Mouse (Mus musculus): ENCODE data around the gene Elp5. TPM values are rescaled to one million over a fixed set of nuclear protein-coding genes. Genes with fewer than 3 reads are reported as not detected.
"Not testable (repeated sequence)": the region's sequence is repeated elsewhere in the genome, so short reads cannot be mapped to it uniquely, and the experiment has no call there.

The Elp5 gene
- total RNA-seq (2021), result 10 to 100 TPM; 63.1 to 64.6 TPM

- no peak for DNase-seq
These were observed at the start of gene Elp5 for GRCm38 (mm10) chr11:69982225-69982624. Elp5 (minus strand) TSS chr11:69982517.

GRCm38 (mm10) chr11:70031321-70031670 is 49.0 kb upstream of the Elp5 start:
- no peak for DNase-seq

GRCm38 (mm10) chr11:70030651-70031320 is 48.5 kb upstream of the Elp5 start:
- no peak for DNase-seq

- DNase-seq, result no peak
These were observed 47.7 kb upstream of the Elp5 start for GRCm38 (mm10) chr11:70029829-70030550.

- peak; percentile 86 for DNase-seq
These were observed 46.9 kb upstream of the Elp5 start for GRCm38 (mm10) chr11:70029130-70029801.

DNA sequence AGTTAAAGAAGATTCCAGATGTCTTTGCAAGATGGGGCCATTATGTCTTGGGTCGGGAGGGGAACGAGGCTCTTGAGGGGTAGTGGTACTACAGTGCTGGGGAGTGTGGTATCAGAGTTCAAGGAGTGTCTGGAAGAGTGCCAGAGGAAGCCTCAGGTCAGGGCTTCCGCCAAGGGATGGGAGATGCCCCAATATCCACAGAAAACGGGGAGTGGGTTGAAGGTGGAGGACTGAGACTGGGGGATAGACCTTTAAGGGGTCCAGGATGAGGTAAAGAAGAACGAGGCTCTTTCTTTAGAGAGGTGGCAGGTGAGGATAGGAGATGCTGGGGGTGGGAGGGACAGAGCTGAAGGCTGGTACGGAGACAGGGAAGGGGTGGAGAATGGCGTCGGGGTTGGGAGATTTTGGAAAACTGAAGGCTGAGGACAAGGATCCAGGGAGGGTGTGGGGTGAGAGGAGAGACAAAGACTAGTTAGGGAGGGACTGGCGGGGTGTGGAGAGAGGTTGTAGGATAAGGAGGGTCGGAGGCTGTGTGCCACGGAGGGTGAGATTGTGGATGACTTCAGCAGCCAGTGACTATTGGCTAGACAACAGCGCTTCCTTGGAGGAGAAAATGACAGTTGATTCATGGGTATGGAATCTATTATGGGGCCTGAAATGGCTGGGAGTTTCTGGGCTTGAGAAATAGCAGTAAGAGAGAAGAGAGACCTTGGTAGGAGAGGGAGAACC is 46.2 kb upstream of the Elp5 start:
- DNase-seq, result no peak

DNA sequence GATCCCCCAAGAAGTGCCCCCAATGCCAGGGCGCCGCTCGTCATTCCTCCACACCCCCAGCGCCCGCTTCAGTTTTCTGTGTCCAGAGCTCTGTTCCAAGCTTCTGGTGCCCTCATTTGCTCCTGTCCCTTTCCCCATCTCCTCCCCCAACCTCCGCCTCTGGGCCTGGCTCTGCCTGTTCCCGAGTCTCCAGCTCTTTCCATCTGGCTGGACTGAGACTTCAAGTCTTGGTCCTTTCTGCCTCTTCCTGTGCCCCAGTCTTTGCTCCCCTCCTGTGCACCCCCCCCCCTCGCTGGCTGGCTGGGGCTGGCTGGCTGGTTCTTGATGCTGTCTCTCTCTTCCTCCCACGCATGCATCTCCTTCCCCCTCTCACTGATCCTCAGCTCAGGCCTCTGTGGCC is 45.1 kb upstream of the Elp5 start:
- peak; percentile 51 for DNase-seq

DNA sequence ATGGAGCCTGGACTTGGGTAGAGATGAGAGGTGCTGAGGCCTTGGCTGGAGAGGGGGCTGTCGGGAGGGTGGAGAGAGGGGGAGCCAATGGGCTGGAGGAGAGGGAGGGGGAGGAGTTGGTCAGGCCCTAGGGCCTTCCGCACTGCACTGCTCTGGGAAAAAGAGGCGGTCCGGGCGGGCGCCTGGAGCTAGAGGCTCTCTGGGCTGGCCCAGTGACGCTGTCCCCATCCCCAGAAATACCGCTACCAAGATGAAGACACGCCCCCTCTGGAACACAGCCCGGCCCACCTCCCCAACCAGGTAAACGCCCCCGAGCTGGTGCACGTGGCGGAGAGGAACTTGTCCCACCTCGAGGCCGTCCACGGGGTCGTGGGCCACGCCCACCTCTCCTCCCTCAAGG is 44.4 kb upstream of the Elp5 start:
- peak; percentile 72 for DNase-seq

GRCm38 (mm10) chr11:70024151-70024514 is 41.8 kb upstream of the Elp5 start:
- DNase-seq, result no peak

DNA sequence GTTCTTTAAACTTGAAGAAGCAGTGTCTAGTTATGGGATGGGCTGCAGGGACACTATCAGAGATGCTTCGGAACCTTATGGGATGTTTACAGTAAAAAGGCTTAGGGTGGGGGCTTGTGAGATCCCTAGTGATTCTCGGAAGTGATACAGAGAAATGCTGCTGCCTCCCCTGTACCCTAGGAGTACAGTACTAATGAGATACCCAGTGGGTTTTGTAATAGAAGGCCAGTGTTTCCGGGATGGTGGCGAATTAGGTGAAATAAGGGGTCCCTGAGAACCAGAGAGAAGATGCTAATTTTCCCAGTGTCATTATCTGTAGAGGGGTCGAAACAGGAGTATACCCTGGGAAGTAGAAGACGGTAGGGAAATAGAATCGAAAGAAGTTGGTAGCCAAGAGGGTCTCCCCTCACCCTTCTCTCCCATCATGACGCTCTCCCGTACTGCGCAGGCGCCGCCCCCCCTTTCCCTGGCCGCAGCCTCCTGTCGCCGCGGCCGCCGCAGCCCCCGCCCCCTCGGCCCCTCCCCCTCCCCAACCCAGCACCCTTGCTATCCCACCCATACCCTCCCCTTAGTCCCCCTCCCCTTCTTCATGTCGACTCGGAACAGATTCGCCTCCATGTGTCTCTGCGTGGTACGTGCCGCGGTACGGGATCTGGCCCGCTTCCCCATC is 41.3 kb upstream of the Elp5 start:
- DNase-seq, result peak; percentile 46

DNA sequence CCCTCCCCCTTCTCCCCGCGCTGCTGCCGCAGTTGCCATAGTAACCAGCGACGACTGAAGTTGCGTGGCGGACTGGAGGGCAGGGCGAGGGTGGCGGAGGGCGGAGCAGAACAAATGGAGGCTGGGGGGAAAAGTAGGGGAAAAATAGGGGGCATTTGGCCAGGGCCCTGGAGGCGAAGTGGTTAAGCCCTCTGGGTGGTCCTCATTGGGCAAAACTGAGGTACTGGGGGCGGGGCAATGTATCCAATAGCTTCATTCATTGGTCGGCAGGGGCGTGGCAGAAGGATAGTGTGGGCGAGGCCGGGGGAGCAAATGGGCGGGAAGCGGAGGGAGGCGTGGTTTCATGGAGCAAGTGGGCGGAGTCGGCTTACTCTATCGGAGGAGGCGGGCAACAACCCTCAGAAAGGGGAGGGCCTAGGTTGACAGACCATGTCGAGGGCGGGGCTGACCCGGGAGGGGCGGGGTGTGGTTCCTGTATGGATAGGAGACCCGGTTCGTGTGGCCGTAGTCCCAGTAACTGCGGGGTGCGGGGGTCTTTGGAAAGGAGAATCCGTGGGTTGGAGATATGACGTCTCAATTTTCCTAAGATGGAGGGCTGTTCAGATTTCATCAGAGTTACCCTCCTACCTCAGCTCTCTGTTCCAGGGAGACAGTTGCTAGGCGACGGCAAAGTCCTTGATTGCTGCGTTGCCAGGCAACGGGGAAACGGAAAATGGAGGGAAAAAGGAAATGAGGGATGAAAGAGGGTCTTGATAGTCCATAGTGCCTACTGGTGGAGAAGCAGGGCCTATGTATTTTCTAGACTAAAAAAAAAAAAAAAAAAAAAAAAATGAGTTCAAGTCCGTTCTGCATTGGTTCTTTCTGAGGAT is 39.2 kb upstream of the Elp5 start:
- DNase-seq, result peak; percentile 98

- DNase-seq, result peak; percentile 82
These were observed 38.5 kb upstream of the Elp5 start for GRCm38 (mm10) chr11:70020731-70021263.

DNA sequence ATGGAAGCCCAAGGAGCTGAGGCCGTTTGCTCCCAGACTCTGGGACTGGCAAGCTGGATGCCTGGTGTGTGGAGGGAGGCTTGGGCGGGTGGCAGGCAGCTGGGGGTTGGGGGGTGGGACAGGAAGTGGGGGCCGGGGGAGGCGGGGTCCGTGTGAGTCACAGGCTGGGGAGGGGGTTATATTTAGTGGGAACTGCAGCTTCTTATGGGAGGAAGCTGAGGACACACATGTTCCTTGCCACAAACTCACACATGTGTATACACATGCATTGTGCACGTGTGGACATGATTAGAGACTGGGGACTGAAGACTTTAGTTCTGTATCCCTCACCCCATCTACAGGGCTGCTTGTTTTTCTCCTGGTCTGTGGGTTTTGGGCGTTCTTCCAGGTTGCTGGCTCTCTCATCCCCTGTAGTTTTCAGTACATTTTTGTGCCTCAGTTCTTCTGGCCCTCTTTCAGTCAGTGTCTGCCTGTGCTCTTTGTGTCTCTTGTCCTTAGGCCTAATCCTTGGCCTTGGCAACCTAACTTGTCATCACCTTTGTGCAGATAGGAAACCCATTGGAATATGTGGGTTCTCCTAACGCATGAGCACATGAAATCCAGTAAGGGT is 37.8 kb upstream of the Elp5 start:
- no peak for DNase-seq

DNA sequence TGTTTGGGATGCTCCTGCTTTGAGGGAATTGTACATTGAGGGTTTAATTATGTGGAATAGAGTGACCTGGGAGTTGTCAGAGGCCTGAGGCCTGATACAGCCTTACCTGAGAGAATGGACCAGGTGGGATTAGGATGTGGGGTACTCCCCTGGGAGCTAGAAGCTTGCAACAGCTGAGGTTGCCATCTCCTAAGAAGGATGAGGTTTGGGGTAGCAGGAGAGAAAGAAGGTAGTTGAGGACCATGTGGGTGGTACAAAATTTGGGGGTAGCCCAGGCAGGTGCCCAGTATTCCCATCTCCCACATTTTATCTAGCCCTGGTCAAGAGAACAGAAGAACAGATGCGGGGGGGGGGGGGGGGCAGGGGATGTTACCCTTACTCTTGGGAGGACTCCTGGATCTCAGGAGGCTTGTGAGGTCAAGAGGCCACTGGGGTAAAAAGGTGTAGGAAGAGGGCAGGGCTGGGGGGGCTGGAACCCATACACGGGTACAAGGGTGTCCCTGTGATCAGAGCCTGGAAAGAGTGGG is 37.2 kb upstream of the Elp5 start:
- no peak for DNase-seq

DNA sequence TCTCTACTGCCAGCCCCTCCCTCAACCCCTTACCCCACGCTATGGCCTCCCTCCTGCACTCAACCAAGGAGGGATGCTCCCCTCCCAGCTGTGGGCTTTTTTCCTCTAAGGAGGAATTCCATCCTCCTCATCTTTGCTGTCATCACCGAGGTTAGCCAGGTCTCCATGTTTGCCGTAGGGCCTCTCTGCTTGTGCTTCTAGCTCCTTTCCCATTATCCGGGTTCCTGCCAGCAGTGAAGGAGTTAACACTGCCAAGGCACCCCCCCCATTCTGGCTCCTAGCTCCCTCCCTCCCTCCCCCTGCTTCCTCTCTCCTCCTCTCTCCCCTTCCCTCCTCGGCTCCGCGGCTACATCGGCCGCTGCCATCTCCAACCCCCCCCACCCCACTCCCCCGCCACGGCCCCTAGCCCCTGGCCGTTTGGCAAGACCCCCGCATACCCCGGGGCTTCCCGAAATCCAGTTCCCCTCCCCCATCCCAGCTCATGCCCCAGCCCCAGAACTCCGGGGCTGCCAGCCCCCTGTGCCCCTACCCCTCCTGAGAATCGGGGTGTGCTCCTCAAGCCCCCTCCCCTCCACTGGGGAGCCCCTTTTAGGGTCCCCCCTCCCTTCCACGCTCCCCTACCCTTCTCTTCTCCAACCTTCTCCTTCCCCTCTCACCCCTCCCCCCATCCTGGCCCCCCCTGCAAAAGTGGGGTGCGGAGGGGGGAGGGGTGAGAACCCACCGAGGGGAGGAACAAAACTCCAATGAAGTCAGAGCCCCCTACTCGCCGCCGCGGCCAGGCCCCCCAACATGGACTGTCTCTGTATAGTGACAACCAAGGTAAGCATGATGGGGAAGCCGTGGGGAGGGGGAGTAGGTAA is 36.0 kb upstream of the Elp5 start:
- peak; percentile 70 for DNase-seq

GRCm38 (mm10) chr11:70017199-70017767 is 35.0 kb upstream of the Elp5 start:
- no peak for DNase-seq

- no peak for DNase-seq
These were observed 34.4 kb upstream of the Elp5 start, which contains the start of gene Dlg4 for GRCm38 (mm10) chr11:70016669-70017068. Dlg4 (plus strand) TSS chr11:70016942.

GRCm38 (mm10) chr11:70016177-70016576 is 33.9 kb upstream of the Elp5 start:
- DNase-seq, result not testable (repeated sequence)

DNA sequence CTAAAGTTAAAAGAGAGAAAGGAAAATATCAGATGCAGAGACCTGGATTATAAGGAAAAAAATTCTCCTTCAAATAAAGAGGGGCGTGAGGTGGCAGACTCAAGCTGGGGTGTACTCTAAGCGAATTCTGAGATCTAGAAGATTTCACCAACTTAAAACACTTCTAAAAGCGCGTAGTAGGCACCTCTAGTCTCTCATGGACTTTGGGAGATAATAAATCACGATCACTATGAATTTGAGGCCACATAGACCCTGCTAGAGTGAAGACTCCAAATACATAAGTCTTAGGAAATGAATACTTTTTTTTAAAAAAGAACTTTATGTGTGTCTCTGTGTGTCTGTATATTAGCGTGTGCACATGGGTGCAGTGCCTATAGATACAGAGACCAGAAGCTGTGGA is 33.4 kb upstream of the Elp5 start:
- DNase-seq, result no peak
